Mouse (Mus musculus): Measurements from ENCODE around the gene Ctnnb1. TPM values are rescaled to one million over a fixed set of nuclear protein-coding genes. Genes with fewer than 3 reads are reported as not detected.

The Ctnnb1 gene
- total RNA-seq, 2 experiments from 2014 or later: 718 to 723 TPM

GRCm38 (mm10) chr9:120994223-120995155, 65.5 kb downstream of the Ctnnb1 start:
- no peak for DNase-seq (ENCODE audit: low spot score in 2 of 2)

GRCm38 (mm10) chr9:120998696-120999095, 69.7 kb downstream of the Ctnnb1 start:
- DNase-seq (ENCODE audit: low spot score in 2 of 2): no peak

- no peak for DNase-seq (ENCODE audit: low spot score in 2 of 2)
Observed at GRCm38 (mm10) chr9:121000641-121001320, 71.8 kb downstream of the Ctnnb1 start.

GRCm38 (mm10) chr9:121001681-121002540, 72.9 kb downstream of the Ctnnb1 start:
- DNase-seq (ENCODE audit: low spot score in 2 of 2): no peak

- no peak for DNase-seq (ENCODE audit: low spot score in 2 of 2)
Observed at GRCm38 (mm10) chr9:121005961-121006360, 76.9 kb downstream of the Ctnnb1 start.

Small RNA genes within 50 kb of the gene (microRNA-seq; reads per million reads assigned to microRNA genes)
- gene Mir7090: not detected
